Mouse (Mus musculus): ENCODE results near the gene Cbln3.

Cbln3 gene

GRCm38 (mm10) chr14:55884166-55884565, at the start of gene Cbln3:
Gene Cbln3 (minus strand): TSS chr14:55884392.
- DNase-seq = peak; percentile 47

GRCm38 (mm10) chr14:55933586-55933985, 49.4 kb upstream of the Cbln3 start:
- DNase-seq = no peak

- no peak for DNase-seq
Measured at GRCm38 (mm10) chr14:55929263-55929997, 45.2 kb upstream of the Cbln3 start.

- no peak for DNase-seq
Measured at GRCm38 (mm10) chr14:55926847-55927246, 42.7 kb upstream of the Cbln3 start.

- no peak for DNase-seq
Measured at GRCm38 (mm10) chr14:55922475-55923232, 38.5 kb upstream of the Cbln3 start.

DNA sequence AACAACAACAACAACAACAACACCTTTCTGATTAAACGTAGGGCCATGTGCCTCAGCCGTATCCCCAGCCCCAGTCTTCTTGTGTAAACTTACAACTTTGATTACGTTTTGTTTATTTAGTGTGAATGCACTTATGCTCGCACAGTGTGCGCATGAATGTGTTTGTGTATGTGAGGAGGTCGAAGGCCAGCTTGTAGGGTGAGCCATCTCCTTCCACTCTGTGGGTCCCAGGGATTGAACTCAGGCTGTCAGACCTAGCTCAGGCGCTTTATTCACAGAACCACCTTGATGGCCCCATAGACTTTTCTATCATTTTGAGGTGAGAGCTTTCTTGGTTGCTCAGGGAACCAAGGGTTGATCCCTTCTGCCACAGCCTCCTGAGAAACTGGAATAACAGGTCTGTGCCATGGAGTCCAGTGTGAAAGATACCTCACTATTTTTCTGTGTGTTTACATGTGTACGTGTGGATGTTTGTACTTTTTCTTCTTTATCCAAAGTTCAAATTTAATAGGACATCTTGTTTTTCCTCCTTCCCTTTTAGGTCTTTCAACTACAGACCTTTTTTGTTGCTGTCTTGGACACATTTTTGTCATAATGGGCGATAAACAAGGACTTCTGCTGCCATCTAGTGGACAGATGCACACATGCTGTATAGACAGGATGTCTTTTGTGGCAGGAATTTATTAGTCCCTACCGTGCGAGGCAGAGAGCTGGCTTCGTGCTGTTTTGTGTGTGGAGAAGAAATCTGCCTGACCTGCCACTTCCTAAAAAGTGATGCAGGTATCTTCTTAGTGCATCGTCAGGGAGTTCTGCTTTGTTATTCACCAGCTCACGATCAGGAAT, 34.3 kb upstream of the Cbln3 start:
- DNase-seq = peak; percentile 68

GRCm38 (mm10) chr14:55913406-55913805, 29.2 kb upstream of the Cbln3 start:
- DNase-seq = no peak

DNA sequence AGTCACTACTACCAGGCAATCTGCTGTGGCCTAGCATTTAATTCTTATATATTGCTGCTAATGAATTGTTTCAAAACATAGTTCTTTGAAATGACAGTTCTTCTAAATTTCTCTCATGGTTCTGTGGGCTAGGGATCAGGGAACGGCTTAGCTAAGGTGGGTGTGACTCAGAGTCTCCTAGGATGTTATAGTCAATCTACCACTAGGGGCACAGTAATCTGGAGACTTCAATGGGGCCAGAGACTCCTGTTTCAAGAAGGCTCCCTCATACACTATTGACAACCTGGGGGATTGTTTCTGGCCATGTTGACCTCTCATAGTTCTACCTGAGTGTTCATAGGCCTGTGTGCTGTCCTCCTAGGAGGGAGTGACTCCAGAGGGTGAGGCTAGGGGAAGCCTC, 21.3 kb upstream of the Cbln3 start:
- DNase-seq = no peak

GRCm38 (mm10) chr14:55900414-55900755, 16.2 kb upstream of the Cbln3 start:
- DNase-seq = no peak

- peak; percentile 85 for DNase-seq
Measured at GRCm38 (mm10) chr14:55899701-55900413, 15.7 kb upstream of the Cbln3 start, which contains the start of gene Sdr39u1. Gene Sdr39u1 (minus strand): TSS chr14:55900293.

- no peak for DNase-seq
Measured at GRCm38 (mm10) chr14:55898947-55899346, 14.8 kb upstream of the Cbln3 start.

- no peak for DNase-seq
Measured at GRCm38 (mm10) chr14:55897671-55898070, 13.5 kb upstream of the Cbln3 start.

DNA sequence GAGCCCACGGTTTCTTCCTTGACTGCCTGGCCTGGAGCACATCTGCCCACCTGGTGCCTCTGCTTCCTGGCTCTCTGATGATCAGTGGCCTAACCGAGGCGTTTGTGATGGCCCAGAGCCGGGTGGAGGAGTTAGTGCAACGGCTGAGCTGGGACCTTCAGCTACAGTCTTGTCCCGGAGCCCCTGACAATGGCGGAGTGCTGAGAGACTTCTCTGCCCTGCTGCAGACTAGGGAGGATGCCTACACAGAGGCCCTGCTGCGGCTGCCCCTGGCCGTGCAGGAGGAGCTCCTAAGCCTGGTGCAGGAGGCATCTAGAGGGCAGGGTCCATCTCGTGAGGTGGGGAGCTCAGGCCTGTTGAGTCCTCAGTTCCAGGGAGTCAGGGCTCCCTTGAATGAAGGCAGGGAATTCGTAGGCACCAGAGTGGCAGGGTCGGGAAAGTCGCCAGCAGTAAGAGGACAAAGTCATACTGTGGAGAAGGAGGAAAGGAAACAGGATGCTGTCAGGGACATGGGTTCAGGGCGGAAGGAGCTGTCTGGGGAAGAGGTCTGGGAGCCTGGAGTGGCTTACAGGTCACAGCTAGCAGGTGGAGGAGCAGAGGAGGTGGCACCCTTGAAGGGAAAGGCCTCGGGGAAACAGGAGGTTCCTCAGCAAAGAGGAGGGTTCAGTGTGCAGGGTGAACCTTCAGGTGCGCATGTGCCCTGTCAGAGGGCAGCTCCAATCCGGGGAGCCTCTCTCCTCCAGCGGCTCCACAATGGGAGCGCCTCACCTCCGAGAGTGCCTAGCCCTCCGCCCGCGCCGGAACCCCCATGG, 2.6 kb upstream of the Cbln3 start:
- DNase-seq = no peak

- no peak for DNase-seq
Measured at GRCm38 (mm10) chr14:55885791-55886271, 1.6 kb upstream of the Cbln3 start.

- DNase-seq = no peak
Measured at GRCm38 (mm10) chr14:55885114-55885790, 1.1 kb upstream of the Cbln3 start.

- DNase-seq = peak; percentile 66
Measured at GRCm38 (mm10) chr14:55884713-55885113, 521 bp upstream of the Cbln3 start, which contains the start of gene Khnyn. Gene Khnyn (plus strand): TSS chr14:55884947.

- no peak for DNase-seq
Measured at GRCm38 (mm10) chr14:55883663-55884062, 529 bp downstream of the Cbln3 start.

DNA sequence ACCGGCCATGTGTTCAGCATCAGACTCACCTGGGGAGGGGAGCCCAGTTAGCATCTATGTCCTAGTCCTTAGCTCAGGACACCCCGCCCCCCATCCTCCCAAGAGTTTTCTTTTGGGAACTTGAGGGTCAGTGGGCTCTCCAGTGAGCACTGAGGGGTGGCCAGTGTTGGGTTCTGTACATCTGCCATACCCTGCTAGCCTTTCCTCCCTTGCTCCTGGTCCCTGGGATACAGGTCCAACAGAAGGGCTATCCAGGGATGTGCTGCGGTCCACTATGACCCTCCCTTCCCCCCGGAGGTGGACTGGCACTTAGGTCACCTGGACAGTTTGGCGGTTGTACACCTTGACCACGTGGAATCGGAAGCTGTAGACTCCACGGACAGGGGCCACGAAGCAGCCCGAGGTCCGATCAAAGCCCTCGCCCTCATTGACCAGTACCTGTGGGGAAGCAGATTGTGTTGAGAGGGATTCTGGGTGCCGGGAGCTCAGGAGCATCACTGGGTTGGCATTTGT, 987 bp downstream of the Cbln3 start:
- DNase-seq = no peak

DNA sequence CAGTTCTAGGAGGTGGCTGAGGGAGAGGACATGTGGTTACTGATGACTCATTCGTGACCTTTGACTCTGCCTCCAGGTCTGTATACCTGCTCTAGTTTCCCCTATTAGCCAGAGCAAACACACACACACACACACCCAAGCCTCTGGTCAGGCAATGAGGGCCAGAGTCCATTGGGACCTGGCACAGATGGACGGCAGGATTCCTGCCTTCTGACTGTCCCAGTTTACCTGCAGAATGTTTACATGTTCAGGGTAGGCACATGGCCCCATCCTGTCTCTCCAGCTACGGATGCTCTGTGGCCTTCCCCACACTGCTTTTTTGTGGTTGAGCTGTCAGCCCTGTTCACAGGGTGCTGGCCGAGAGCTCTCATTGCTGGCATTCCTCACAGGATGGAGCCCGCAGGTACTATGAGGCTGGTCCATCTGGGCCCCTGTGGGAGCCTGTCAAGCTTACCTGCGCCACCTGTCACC, 2.0 kb downstream of the Cbln3 start:
- DNase-seq = no peak

- DNase-seq = no peak
Measured at GRCm38 (mm10) chr14:55880982-55881381, 3.2 kb downstream of the Cbln3 start.

- peak; percentile 82 for DNase-seq
Measured at GRCm38 (mm10) chr14:55879623-55880022, 4.6 kb downstream of the Cbln3 start.
